Mouse (Mus musculus) bone marrow, adult 2 months (tissue): Measurements from ENCODE around the gene Map4.

Source experiments
- CTCF ChIP-seq: fragments of 200-500 bp; IDR thresholded peaks from 2 replicates; pipeline ENCODE4 v1.5.1; 2011; ENCODE audit warnings: low read length, control low read depth; ENCODE audit not compliant: control insufficient read depth, insufficient read depth
- POLR2A ChIP-seq: fragments of 200-500 bp; IDR thresholded peaks from 2 replicates; pipeline ENCODE4 v1.6.1; 2011; ENCODE audit warnings: low read depth, mild to moderate bottlenecking, control low read depth, low read length, borderline replicate concordance; ENCODE audit not compliant: control insufficient read depth

DNA sequence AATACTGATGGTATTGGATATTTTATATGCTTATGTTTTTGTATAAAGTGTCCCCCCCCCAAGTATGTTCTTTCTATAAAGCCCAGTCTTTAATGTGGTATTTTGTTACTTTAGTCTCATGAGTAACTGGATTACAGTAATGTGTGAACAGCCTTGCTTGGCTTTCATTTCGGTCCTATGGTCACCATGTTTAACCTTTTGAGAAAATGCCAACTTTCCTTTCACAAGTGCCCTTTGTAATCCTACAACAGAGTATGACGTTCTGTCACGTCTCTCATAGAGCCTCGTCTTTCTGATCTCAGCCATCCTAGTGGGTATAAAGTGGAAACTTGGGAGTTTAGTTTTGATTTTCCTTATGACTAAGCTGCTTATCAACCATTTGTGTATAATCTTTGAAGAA is 11.5 kb downstream of the Map4 start:
- TF ChIP-seq CTCF (no peak), POLR2A (no peak)
